Mouse (Mus musculus): Measurements from ENCODE around the gene Pih1h3b. TPM values are rescaled to one million over a fixed set of nuclear protein-coding genes. Genes with fewer than 3 reads are reported as not detected.

Pih1h3b gene
- 0.04 and 0.09 TPM in 2 replicates for polyA plus RNA-seq (2012; rRNA removed)

GRCm38 (mm10) chrX:140062135-140062975 is at the start of gene Pih1h3b, which contains the start of gene Nup62cl:
Gene Pih1h3b (plus strand): TSS chrX:140062879.
Gene Nup62cl (minus strand): TSS chrX:140062712.

Other genes starting within 250 kb of the Pih1h3b start
- gene Morc4, start 191.2 kb upstream of the Pih1h3b start, polyA plus RNA-seq (2012; rRNA removed) = 5.9 and 9.6 TPM in 2 replicates
- gene Rbm41, start 64.3 kb upstream of the Pih1h3b start, polyA plus RNA-seq (2012; rRNA removed) = 6.7 and 7.1 TPM in 2 replicates
- gene Nup62cl, start 167 bp upstream of the Pih1h3b start, polyA plus RNA-seq (2012; rRNA removed) = 3.4 TPM in 2 replicates